Mouse (Mus musculus): Measurements from ENCODE around the gene Wnk3.
"Not testable (repeated sequence)": the region's sequence is repeated elsewhere in the genome, so short reads cannot be mapped to it uniquely, and the experiment has no call there.

Gene Wnk3

GRCm38 (mm10) chrX:151197778-151198177, at the start of gene Wnk3:
TSS of gene Wnk3 (plus strand) at chrX:151198078.
- in situ Hi-C loops (cut with MboI, MseI), result no loop called here

- in situ Hi-C loops (cut with MboI, MseI), result no loop called here
These were observed 39.5 kb upstream of the Wnk3 start for GRCm38 (mm10) chrX:151158414-151158813.

GRCm38 (mm10) chrX:151168438-151169131, 29.3 kb upstream of the Wnk3 start:
- in situ Hi-C loops (cut with MboI, MseI), result no loop called here

GRCm38 (mm10) chrX:151169261-151169961, 28.5 kb upstream of the Wnk3 start:
- in situ Hi-C loops (cut with MboI, MseI), result no loop called here

GRCm38 (mm10) chrX:151173134-151173533, 24.7 kb upstream of the Wnk3 start:
- in situ Hi-C loops (cut with MboI, MseI), result not testable (repeated sequence)

- in situ Hi-C loops (cut with MboI, MseI), result no loop called here
These were observed 100.5 kb downstream of the Wnk3 start for GRCm38 (mm10) chrX:151298329-151298728.

GRCm38 (mm10) chrX:151313732-151314131, 115.9 kb downstream of the Wnk3 start:
- in situ Hi-C loops (cut with MboI, MseI), result no loop called here

GRCm38 (mm10) chrX:151333615-151334014, 135.7 kb downstream of the Wnk3 start:
- in situ Hi-C loops (cut with MboI, MseI), result no loop called here

GRCm38 (mm10) chrX:151337804-151338203, 139.9 kb downstream of the Wnk3 start:
- in situ Hi-C loops (cut with MboI, MseI), result no loop called here

- in situ Hi-C loops (cut with MboI, MseI), result no loop called here
These were observed 146.1 kb downstream of the Wnk3 start, which contains the start of gene Fam120c for GRCm38 (mm10) chrX:151343761-151344500. TSS of gene Fam120c (plus strand) at chrX:151344175.

- in situ Hi-C loops (cut with MboI, MseI), result no loop called here
These were observed 146.7 kb downstream of the Wnk3 start for GRCm38 (mm10) chrX:151344501-151344984.

- in situ Hi-C loops (cut with MboI, MseI), result no loop called here
These were observed 147.7 kb downstream of the Wnk3 start for GRCm38 (mm10) chrX:151345333-151346125.

GRCm38 (mm10) chrX:151347278-151347677, 149.4 kb downstream of the Wnk3 start:
- in situ Hi-C loops (cut with MboI, MseI), result no loop called here

- in situ Hi-C loops (cut with MboI, MseI), result no loop called here
These were observed 151.4 kb downstream of the Wnk3 start for GRCm38 (mm10) chrX:151349322-151349721.
